Mouse (Mus musculus) T-helper 17 cell (primary cell): ENCODE data around the gene Cand2.
"Not testable (repeated sequence)": the region's sequence is repeated elsewhere in the genome, so short reads cannot be mapped to it uniquely, and the experiment has no call there.

Source experiments
- in situ Hi-C, 2 experiments: fragments of 300-600 bp; cut with MboI, MseI; formaldehyde crosslinking; loops; 1 replicate in 1 of 2; 2 replicates in 1 of 2; pipeline ENCODE4 v1.15.1; 2025; ENCODE audit warnings: high pct_unique_total_duplicates in 2 of 2

Gene Cand2

GRCm38 (mm10) chr6:115823850-115824464, 49.6 kb downstream of the Cand2 start:
- in situ Hi-C loops: not testable (repeated sequence)

DNA sequence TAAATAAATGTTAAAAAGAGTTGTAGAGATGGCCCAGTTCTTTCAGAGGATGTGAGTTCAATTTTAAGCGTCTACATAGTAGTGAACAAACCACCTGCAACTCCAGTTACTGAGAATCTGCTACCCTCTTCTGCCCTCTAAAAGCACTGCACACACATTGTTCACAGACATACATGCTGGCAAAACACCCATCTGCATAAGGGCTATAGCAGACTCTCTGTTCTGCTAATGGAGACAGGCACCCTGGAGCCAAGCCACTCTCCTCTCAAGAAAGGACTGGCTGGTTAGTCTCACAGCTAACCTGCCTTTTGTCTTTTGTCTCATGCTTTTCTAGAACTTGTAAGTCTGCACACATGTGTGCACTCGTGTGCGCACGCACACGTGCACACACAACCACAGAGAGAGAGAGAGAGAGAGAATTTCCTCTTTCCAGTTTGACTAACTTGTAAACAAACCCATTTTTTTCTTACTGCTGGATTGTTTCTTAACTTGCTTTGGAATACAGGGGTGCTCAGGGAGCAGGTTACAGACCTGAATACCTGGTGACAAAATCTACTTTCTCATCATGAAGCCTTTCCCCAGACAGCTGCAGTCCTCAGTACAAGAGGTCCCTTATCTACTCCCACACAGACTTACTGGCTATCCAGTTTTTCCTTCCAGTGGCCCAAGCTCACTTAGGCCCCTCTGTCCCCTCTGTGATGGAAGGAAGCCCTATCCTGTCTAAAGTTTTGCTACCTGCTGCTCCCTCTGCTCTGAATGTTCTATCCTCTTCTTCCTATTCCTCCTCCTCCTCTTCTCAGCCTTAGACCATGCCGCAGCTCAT, 56.7 kb downstream of the Cand2 start:
- in situ Hi-C loops: no loop called here

- in situ Hi-C loops: no loop called here
Observed at GRCm38 (mm10) chr6:115832152-115832850, 58.0 kb downstream of the Cand2 start.

- in situ Hi-C loops: no loop called here
Observed at GRCm38 (mm10) chr6:115833861-115834260, 59.5 kb downstream of the Cand2 start.

DNA sequence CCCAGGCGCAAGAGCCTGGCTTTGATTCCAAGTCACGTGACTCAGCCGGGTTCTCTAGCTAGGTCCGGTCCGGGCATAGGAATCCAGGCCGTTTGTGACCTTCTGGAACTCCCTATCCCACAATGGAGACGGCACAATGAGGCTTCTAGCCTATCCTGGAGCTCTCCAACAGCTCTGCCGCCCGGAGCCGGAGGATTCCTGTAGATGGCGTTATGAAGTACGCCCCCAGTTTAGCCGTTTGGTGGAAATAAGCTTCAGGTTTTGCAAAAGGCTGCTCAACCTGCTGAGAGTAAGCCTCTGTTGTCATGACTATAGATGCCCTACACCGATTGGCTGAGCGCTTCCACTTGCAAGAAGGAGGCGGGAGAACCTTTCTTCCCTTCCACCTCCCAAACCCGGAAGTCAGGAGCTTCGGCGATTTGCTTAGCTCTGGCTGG, 63.8 kb downstream of the Cand2 start, which contains the start of gene Efcab12:
Gene Efcab12, minus strand, starts transcription at position 252 of the 437 bp plus-strand sequence.
- in situ Hi-C loops: no loop called here

DNA sequence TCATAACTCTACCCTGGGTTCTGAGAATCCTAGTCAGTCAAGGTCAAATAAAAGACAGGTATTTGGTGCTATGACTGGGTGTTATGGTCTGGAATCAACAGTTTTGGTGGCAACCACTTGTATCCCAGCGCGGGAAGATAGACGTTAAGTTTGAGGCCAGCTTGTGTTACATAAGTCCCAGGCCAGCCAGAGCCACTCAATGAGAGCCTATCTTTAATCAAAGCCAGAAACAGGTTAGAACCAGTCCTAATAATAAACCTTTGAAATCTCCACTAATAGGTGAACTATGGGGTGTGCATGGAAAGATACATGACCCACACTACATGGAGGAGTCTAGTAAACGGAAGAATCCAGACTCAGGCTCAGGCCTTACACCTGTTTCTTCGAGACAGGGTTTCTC, 64.4 kb downstream of the Cand2 start:
- in situ Hi-C loops: no loop called here

- in situ Hi-C loops: no loop called here
Observed at GRCm38 (mm10) chr6:115845006-115845405, 70.7 kb downstream of the Cand2 start.

GRCm38 (mm10) chr6:115846640-115847411, 72.5 kb downstream of the Cand2 start:
- in situ Hi-C loops: no loop called here

GRCm38 (mm10) chr6:115848598-115849304, 74.4 kb downstream of the Cand2 start:
- in situ Hi-C loops: no loop called here

- in situ Hi-C loops: loop anchor here in 1 of 2 experiments (5.0 kb wide), 1 partner anchor 40 kb away; no protein-coding TSS in a partner anchor
Observed at GRCm38 (mm10) chr6:115852446-115853090, 78.2 kb downstream of the Cand2 start.

- in situ Hi-C loops: loop anchor here in 1 of 2 experiments (5.0 kb wide), 1 partner anchor 41 kb away; no protein-coding TSS in a partner anchor
Observed at GRCm38 (mm10) chr6:115853091-115853813, 78.9 kb downstream of the Cand2 start, which contains the start of the genes Mbd4 and Ift122. Gene Mbd4, minus strand, starts transcription at chr6:115853371. Gene Ift122, plus strand, starts transcription at chr6:115853470.

DNA sequence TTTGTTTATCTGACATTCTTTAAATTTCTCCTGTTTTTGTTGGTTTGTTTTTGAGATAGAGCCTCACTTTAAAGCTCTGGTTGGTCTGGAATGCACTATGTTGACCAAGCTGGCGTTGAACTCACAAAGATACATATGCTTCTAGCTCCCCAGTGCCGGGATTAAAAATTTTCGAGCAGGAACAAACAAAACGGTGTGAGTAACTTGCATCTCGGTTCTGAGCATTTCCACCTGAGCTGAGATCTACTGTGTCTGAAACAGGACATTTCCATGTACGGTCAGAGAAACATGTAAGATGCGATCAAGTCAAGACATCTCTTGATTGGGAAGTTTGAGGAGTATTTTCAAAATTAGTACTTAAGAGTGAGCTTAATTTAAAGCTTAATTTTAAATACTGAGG, 79.6 kb downstream of the Cand2 start:
- in situ Hi-C loops: loop anchor here in 1 of 2 experiments (5.0 kb wide), 1 partner anchor 42 kb away; no protein-coding TSS in a partner anchor

DNA sequence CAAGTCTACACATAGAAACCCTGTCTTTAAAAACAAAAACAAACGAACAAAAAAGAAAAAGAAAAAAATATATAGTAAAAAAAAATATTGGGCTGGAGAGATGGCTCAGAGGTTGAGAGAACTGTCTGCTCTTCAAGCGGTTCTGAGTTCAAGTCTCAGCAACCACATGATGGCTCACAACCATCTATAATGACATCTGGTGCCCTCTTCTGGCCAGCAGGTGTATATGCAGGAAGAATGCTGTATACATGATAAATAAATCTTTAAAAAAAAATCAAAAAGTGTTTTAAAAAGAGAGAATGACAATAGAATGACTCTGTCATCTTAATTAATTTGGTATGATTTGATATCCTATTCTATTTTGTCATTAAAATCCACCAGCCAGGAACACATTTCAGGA, 80.1 kb downstream of the Cand2 start:
- in situ Hi-C loops: loop anchor here in 1 of 2 experiments (5.0 kb wide), 1 partner anchor 42 kb away; no protein-coding TSS in a partner anchor
